Mouse (Mus musculus): ENCODE results near the gene Gns. TPM values are rescaled to one million over a fixed set of nuclear protein-coding genes. Genes with fewer than 3 reads are reported as not detected.
"Not testable (repeated sequence)": the region's sequence is repeated elsewhere in the genome, so short reads cannot be mapped to it uniquely, and the experiment has no call there.

Gene Gns
- 25.0 and 30.5 TPM in 2 replicates for polyA plus RNA-seq (2015; fragmentation: Nextera tagmentation; extraction: Ambion mirVana)

DNA sequence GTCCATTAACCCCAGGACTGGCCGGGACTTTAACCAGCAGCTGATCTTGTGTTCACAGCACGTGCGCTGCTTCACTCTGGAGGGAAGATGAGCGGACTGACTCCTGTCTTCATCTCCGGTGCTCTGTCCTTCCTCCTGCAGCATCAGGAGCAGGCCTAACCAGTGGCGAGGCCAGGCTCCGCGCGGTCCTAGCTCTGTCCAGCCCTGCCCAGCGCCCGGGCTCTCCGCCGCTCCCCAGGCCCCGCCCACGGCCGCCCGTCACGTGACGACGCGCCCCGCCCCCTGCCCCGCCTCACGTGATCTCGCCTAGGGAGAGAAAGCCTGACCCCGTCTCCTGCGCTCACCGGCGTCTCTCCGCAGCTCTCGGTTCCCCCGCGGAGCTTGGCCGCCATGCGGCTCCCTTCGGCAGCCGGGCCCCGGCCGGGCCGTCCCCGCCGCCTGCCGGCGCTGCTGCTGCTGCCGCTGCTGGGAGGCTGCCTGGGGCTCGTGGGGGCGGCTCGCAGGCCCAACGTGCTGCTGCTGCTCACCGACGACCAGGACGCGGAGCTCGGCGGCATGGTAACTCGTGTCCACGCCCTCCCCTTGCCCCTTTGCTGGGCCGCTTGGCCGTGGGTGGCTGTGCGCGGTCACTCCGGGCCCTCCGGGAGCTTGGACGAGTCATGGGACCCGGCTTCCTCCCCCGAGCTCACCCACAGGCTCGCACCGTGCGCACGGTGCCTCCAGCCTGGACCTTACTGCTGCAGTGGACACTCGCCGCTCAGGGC, at the start of gene Gns:
TSS of gene Gns (plus strand) at position 290 of the 764 bp plus-strand sequence.
- no peaks in the 10 kb centered on the region for H3K27me3 ChIP-seq
- no peaks in the 10 kb centered on the region for H3K9me3 ChIP-seq (replicated peaks)
- peak within 1 kb of the TSS; percentile 90 for H3K4me2 ChIP-seq
- H3K36me3 ChIP-seq (ENCODE audit: poor library complexity, severe bottlenecking) = peaks cover 7% of the 10 kb centered on the region
- WGBS = under 1% methylated on average over 72 of the region's 72 CpGs
- H3K27ac ChIP-seq = no peak within 1 kb of the TSS
- H3K4me1 ChIP-seq = peaks cover 26% of the 10 kb centered on the region
- ATAC-seq = peak; percentile 97
- H3K4me3 ChIP-seq = peak within 1 kb of the TSS; percentile 94
- peak within 1 kb of the TSS; percentile 93 for H3K9ac ChIP-seq

DNA sequence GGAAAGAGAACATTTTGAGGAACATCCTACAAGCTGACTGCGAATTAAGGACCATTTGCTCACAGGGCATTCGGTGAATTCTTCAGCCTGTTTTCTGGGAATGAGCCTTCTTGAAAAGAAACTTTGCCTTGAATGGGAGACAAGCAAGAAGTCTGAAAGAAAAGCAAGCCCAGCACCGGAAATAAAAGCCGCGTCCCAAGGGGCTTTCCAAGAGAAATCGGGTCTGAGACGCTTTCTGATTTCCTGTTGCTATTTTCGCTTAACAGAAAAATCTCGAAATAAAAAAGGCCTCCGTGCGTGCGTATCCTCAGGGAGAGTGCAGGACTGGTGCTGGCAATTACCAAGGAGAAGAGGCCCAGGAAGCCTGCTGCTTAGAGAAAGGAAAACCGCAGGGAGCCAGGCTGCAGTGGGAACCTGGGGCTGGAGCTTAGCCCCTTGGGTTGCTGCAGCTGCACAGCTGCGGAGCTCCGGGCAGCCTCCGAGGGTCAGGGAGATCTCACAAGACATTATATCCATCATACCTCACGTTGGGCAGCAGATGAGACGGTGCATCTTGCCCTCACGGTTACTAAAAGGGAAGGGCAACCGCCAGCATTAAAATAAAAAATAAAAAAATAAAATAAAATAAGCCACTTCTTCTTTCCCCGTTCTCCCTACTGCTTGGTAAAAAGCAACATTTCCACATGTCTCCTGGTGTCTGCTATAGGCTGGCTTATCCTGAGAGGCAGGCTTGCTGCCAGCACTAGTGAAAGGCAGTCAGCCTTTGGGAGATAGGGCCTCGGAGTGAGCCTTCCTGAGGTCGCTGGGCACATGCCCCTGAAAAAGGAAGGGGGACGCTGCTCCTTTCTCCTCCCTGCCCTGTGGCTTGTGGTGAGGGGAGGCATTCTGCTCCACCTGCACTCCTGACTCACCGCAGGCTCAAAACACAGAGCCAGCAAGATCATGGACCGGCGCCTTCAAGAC, 49.3 kb upstream of the Gns start:
- Histone ChIP-seq H3K4me3 (no peak overlapping the region), H3K4me2 (peak overlapping the region; percentile 42), H3K4me1 (peaks cover 20% of the 10 kb centered on the region), H3K36me3 (ENCODE audit: poor library complexity, severe bottlenecking) (no peaks in the 10 kb centered on the region), H3K9ac (no peak overlapping the region), H3K27me3 (peaks cover 17% of the 10 kb centered on the region), H3K27ac (0 out of 2 replicates have a peak overlapping the region, but pooled peaks have one; percentile 36), H3K9me3 (replicated peaks) (no peaks in the 10 kb centered on the region; the same call in 1 of the 2 replicates)
- no peak for ATAC-seq
- 17% methylated on average over 27 of the region's 27 CpGs for WGBS

DNA sequence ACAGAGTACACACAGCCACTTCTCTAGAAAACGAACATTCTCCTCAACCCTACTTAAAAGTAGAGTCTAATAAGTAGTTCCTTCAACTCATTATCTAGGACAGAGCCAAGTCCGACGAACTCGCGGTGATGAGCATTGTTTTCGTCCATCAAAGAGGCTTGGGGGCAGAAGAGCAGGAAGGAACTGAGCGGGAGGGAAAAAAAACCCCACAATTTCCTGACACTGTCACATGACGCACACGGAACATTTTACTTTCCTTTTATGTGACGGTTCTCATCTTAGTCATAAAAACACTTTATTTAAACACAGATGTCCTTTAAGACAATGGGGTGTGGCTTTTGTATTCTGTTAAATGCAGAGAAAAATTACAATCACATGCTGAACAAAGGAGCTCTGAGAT, 48.5 kb upstream of the Gns start:
- H3K4me2 ChIP-seq = no peak overlapping the region
- H3K27ac ChIP-seq = no peak overlapping the region
- peaks cover 16% of the 10 kb centered on the region for H3K4me1 ChIP-seq
- no peaks in the 10 kb centered on the region; the same call in 1 of the 2 replicates for H3K9me3 ChIP-seq (replicated peaks)
- H3K4me3 ChIP-seq = no peak overlapping the region
- peaks cover 17% of the 10 kb centered on the region for H3K27me3 ChIP-seq
- no peak for ATAC-seq
- no peaks in the 10 kb centered on the region for H3K36me3 ChIP-seq (ENCODE audit: poor library complexity, severe bottlenecking)
- no peak overlapping the region for H3K9ac ChIP-seq
- 88% methylated on average over 10 of the region's 10 CpGs for WGBS

DNA sequence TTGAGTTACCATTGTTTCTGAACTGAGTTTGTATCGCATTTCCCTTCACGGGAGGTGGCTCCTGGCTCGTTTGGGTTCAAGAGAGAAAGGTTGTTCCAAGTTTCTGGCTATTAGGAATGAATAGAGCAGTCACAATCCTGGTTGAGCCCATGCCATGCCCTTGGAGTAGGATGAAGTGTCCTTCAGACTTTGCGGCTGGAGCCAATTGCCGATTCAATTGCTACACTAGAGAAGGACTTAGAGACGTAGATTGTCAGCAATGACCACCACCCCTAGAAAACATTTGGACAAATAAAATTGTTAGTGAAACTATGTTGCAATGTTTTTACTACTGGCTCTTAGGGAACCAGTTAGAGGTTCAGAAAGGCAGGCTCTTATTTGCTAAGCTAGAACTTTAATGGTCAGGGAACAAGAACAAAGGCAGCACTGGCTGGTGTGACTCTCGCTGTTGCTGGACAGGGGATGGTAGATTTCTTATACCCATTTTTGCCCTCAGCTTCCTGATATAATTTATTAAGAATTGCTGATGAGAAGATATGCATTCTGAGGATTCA, 46.4 kb upstream of the Gns start:
- Histone ChIP-seq H3K4me2 (no peak overlapping the region), H3K9ac (no peak overlapping the region), H3K4me1 (peaks cover 14% of the 10 kb centered on the region), H3K27ac (no peak overlapping the region), H3K9me3 (replicated peaks) (no peaks in the 10 kb centered on the region; the same call in 1 of the 2 replicates), H3K4me3 (no peak overlapping the region), H3K27me3 (no peaks in the 10 kb centered on the region), H3K36me3 (ENCODE audit: poor library complexity, severe bottlenecking) (no peaks in the 10 kb centered on the region)
- ATAC-seq = no peak
- 75% methylated on average over 7 of the region's 7 CpGs for WGBS

DNA sequence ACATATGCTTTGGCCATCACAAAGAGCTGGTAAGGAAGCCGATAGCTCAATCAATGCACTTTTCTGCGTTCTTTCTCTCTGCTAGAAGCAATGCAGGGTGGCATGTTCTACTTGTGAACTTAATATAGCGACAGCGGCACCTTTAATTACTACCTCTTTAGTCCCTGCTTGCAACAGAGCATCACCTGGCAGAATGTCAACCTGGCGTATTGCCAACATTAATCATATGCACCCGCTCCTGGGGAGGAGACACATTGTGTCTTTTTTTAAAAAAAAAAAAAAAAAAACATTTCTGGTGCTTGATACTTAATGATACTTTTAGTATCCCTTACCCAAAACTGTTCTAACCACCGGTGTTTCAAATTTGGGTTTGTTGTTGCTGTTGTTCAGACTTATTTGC, 41.4 kb upstream of the Gns start:
- Histone ChIP-seq H3K4me1 (no peaks in the 10 kb centered on the region), H3K4me2 (no peak overlapping the region), H3K27me3 (no peaks in the 10 kb centered on the region), H3K4me3 (no peak overlapping the region), H3K36me3 (ENCODE audit: poor library complexity, severe bottlenecking) (no peaks in the 10 kb centered on the region), H3K27ac (no peak overlapping the region), H3K9me3 (replicated peaks) (no peaks in the 10 kb centered on the region), H3K9ac (no peak overlapping the region)
- 0 out of 2 replicates have a peak, but pooled peaks have one; percentile 38 for ATAC-seq
- WGBS = 66% methylated on average over 7 of the region's 7 CpGs

DNA sequence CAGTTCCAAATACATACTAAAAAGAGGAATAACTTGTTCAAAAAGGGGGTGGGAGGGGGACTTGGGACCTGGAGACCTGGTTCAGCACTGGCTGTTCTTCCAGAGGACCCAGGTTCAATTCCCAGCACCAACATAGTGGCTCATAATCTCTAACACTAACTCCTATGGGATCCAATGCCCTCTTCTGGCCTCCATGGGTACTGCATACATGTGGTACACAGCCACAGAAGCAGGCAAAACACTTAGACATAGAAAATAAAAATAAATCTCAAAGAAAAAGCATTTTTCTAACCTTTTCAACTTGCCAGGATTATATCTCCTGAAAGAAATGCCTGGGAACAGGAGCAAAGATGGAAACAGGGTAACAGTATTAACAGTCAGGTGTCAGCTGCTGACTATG, 38.7 kb upstream of the Gns start:
- no peak overlapping the region for H3K4me2 ChIP-seq
- no peaks in the 10 kb centered on the region for H3K36me3 ChIP-seq (ENCODE audit: poor library complexity, severe bottlenecking)
- no peak for ATAC-seq
- H3K4me3 ChIP-seq = no peak overlapping the region
- no peaks in the 10 kb centered on the region for H3K9me3 ChIP-seq (replicated peaks)
- H3K27me3 ChIP-seq = no peaks in the 10 kb centered on the region
- no peak overlapping the region for H3K27ac ChIP-seq
- no peaks in the 10 kb centered on the region for H3K4me1 ChIP-seq
- no peak overlapping the region for H3K9ac ChIP-seq

DNA sequence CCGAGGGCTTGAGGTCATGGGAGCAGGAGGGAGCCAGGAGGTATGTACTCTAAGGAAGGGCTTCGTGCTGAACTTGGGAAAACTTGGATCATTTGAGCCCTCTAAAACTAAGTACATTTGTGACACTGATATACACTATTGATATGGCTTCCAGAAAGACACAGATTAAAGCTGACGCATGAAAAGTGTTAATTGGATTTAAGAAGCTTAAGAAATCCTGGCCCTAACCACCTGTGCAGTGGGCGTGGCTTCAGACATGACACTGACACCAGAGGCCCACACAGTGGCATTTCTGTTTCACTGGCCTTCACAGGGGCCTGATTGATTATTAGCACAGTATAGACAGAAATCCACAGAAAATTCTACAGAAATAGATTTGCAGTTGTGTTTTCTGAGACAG, 35.3 kb upstream of the Gns start:
- H3K9ac ChIP-seq = no peak overlapping the region
- 72% methylated on average over 4 of the region's 4 CpGs for WGBS
- H3K4me3 ChIP-seq = no peak overlapping the region
- H3K9me3 ChIP-seq (replicated peaks) = no peaks in the 10 kb centered on the region
- no peaks in the 10 kb centered on the region for H3K4me1 ChIP-seq
- no peaks in the 10 kb centered on the region for H3K27me3 ChIP-seq
- no peak for ATAC-seq
- H3K36me3 ChIP-seq (ENCODE audit: poor library complexity, severe bottlenecking) = no peaks in the 10 kb centered on the region
- no peak overlapping the region for H3K4me2 ChIP-seq
- H3K27ac ChIP-seq = no peak overlapping the region

DNA sequence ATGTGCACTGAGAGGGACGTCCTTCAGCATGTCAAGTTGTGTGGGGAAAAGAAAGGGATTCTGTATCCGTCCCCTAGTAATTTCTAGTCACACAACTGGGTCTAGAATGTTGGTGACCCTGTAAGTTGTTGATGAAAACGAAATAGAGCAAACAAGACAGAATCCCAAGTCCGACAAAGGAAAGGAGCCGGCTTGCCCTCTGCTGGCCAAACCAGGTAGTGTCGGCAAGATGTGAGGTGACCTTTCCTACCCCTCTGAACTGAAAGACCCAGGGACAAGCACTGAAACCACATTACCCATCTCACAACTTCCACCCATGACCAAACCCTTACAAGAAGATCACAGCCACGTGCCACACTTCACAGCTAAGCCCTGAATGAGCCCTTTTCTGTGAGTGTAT, 34.0 kb upstream of the Gns start:
- H3K36me3 ChIP-seq (ENCODE audit: poor library complexity, severe bottlenecking) = no peaks in the 10 kb centered on the region

DNA sequence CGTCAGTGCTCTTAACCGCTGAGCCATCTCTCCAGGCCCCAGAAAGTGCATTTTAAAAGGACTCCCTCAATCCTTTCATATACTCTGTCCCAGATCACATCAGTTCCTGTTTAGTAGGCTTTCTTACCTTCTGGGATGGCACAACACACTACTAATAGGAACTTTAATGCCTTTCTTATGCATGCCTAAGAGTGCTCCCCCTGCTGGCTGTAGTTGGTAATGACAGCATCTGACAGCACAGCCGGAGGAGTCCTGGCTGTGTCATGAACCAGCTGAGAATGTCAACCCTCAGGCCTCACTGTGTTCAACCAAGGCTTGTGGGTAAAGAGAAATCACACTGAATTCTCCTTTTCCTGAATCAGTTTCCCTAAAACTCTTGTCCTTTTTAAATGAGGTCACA, 30.3 kb upstream of the Gns start:
- ATAC-seq = no peak; the same call in 1 of the 2 replicates
- H3K9ac ChIP-seq = no peak overlapping the region
- H3K27me3 ChIP-seq = no peaks in the 10 kb centered on the region
- no peaks in the 10 kb centered on the region for H3K4me1 ChIP-seq
- 77% methylated on average over 3 of the region's 3 CpGs for WGBS
- no peak overlapping the region for H3K4me2 ChIP-seq
- no peaks in the 10 kb centered on the region for H3K9me3 ChIP-seq (replicated peaks)
- no peak overlapping the region for H3K27ac ChIP-seq
- H3K4me3 ChIP-seq = no peak overlapping the region
- H3K36me3 ChIP-seq (ENCODE audit: poor library complexity, severe bottlenecking) = no peaks in the 10 kb centered on the region

More for the DNA sequence above, 34.0 kb upstream of the Gns start:
- Histone ChIP-seq H3K9me3 (replicated peaks) (no peaks in the 10 kb centered on the region), H3K27me3 (no peaks in the 10 kb centered on the region), H3K9ac (no peak overlapping the region), H3K27ac (no peak overlapping the region), H3K4me2 (no peak overlapping the region), H3K4me3 (no peak overlapping the region), H3K4me1 (no peaks in the 10 kb centered on the region)
- ATAC-seq = peak; percentile 33; the same call in 1 of the 2 replicates
- WGBS = 13% methylated on average over 7 of the region's 7 CpGs

DNA sequence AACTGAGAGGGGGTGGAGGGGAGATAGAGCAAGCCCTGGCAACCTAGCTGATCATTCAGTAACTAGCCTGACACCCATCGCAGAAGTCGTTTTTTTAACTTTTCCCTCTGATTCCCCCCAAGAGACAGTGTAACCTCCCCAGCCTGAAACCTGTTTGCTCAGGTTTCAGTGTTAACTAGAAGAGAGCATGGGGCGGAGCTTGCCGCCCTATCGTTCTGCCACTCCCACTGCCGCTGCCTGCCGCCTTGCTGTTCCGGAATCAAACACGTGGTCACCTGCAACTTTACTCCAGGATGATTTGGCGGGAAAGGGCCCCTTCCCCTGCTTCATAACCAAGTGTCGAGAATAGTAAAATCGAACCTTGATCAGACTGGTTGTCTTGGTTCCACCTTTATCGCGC, 28.4 kb upstream of the Gns start:
- not testable (repeated sequence) for H3K36me3 ChIP-seq (ENCODE audit: poor library complexity, severe bottlenecking); H3K9me3 ChIP-seq (replicated peaks); H3K27ac ChIP-seq; H3K4me3 ChIP-seq; H3K9ac ChIP-seq; H3K4me2 ChIP-seq; H3K27me3 ChIP-seq; ATAC-seq
- H3K4me1 ChIP-seq = peaks cover 16% of the 10 kb centered on the region
- WGBS = 84% methylated on average over 14 of the region's 14 CpGs

DNA sequence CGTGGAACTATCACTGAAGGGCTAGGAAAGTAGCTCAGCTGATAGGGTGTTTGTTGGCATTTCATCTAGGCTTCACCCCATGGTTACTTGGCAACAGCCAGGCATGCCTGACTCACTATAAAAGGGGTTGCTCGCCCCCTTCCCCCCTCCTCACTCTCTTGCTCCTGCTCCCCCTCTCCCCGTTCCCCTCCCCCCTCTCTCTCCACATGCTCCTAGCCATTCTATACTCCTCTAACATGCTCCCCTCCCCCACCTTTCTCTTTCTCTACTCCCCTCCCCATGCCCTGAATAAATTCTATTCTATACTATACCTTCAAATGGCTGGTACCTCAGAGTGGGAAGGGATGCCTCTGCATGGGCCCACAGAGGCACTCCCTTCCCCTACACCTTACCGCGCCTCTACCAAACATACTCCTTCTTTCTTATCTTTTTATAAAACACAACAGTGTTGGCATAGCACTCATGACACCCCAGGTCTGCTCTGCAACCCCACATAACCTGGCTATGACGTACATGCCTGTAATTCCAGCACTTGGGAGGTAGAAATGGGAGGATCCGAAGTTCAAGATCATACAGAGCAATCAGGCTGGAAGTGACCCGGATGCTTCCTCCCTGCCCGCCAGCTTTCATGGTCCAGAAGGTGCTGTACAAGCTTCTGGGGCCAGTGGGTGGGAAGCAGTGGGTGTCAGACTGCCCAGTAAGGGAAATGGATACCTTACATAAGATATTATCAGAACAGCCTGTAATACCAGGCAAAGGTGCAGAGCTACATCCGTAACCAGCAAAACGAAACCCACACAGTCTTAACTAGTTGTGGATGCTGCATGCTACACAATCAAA, 23.9 kb upstream of the Gns start:
- peaks cover 16% of the 10 kb centered on the region for H3K4me1 ChIP-seq
- H3K9me3 ChIP-seq (replicated peaks) = no peaks in the 10 kb centered on the region
- WGBS = 53% methylated on average over 11 of the region's 11 CpGs
- peak overlapping the region; percentile 6; the same call in 1 of the 2 replicates for H3K4me2 ChIP-seq
- H3K36me3 ChIP-seq (ENCODE audit: poor library complexity, severe bottlenecking) = no peaks in the 10 kb centered on the region
- no peak overlapping the region for H3K27ac ChIP-seq
- H3K4me3 ChIP-seq = no peak overlapping the region
- no peak overlapping the region for H3K9ac ChIP-seq
- ATAC-seq = peak; percentile 77
- H3K27me3 ChIP-seq = no peaks in the 10 kb centered on the region

Data from forebrain, embryonic 13.5 days (tissue).